Mouse (Mus musculus) cerebellum, adult 2 months (tissue): Measurements from ENCODE around the gene Chaf1b.

ENCODE experiments used
- CTCF ChIP-seq: fragments of 200-500 bp; IDR thresholded peaks from 2 replicates; pipeline ENCODE4 v1.5.1; 2011; ENCODE audit warnings: low read depth, mild to moderate bottlenecking, control low read depth, low read length, moderate library complexity, borderline replicate concordance; ENCODE audit not compliant: insufficient read depth
- POLR2A ChIP-seq: fragments of 200-500 bp; IDR thresholded peaks from 2 replicates; pipeline ENCODE4 v1.6.1; 2011; ENCODE audit warnings: low read length, control low read depth, borderline replicate concordance; ENCODE audit not compliant: insufficient read depth

DNA sequence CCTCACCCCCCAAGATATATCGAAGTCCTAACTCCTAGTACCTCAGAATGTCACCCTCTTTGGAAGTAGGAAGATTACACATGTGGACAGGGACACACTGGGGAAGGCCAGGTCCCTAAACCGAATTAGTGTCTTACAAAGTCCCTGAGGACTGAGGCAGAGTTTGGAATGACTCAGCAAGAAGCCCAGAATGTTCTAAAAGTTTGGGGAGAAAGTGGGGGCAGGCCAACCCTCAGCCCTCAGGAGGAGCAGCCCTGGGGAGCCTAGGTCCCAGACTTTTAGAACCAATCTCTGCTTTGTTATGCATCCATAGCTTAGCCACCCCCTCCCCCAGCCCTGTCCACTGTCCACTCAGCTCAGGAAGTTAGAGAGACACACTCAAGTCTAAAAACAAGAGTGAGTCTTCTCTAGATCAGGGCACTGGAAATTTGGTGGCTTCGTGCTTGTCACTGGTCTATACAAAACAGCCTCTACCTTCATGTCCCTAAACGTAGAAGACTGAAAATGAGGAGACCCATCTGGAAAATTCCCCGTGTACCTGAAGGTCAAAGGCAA is 39.2 kb downstream of the Chaf1b start:
- TF ChIP-seq CTCF: no peak
- no peak for TF ChIP-seq POLR2A
